Mouse (Mus musculus): ENCODE results near the gene Sema4f.

Sema4f gene

DNA sequence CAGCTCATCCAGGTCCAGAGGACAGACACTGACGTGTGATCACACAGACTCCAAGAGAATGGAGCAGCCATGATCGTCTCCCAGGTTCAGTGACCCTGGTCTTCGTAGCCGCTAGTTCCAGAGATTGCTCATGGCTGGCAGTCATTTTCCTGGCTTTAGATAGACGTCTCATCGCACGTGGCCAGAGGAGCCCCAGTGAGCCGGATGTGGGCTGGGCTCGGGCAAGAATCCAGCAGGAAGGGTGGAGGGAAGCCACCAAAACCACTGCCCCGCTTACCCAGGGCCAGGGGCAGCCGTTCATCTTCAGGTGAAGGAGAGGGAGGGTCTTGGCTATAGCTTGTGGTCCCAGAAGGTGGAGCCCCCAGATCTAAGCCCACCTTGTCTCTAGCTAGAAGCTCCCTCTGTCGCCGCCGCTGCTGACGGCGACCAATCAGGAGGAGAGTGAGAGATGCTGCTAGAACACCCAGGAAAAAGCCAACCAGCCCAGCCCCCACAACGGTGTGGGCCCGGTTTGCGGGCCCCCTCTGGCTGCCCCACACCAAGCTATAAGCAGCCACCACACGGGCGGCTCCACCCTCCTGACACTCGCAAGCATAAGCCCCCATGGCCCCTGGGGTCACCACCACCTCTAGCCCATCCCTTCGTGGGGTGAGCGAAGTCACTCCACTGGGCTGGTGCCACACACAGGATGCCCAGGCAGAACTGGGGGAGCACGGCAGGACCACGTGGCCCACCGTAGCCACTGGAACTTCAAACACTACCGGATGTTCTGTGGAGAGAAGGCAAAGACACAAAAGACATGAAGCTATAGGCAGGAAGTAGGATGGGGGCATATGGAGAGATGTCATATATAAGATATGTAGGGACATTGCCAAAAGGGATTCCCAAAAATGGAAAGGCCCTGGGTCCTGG is 26.0 kb downstream of the Sema4f start:
- DNase-seq: peak in 1 of 2 experiments; percentile 32

DNA sequence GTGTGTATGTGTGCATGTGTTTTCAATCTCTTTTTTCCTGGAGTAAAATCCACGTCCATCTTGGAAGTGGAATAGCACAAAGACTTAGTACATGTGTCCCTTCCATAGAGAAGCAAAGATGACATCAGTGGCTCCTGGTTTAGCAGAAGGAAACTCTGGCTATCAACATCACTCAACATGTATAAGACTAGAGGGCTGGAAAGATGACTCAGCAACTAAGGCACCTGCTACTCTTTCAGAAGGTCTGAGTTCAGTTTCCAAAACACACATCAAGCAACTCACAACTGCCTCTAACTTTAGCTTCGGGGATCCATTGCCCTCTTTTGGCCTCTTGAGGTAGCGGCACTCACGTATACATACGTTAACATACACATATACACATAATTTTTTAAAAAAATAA is 28.3 kb downstream of the Sema4f start:
- DNase-seq: no peak

DNA sequence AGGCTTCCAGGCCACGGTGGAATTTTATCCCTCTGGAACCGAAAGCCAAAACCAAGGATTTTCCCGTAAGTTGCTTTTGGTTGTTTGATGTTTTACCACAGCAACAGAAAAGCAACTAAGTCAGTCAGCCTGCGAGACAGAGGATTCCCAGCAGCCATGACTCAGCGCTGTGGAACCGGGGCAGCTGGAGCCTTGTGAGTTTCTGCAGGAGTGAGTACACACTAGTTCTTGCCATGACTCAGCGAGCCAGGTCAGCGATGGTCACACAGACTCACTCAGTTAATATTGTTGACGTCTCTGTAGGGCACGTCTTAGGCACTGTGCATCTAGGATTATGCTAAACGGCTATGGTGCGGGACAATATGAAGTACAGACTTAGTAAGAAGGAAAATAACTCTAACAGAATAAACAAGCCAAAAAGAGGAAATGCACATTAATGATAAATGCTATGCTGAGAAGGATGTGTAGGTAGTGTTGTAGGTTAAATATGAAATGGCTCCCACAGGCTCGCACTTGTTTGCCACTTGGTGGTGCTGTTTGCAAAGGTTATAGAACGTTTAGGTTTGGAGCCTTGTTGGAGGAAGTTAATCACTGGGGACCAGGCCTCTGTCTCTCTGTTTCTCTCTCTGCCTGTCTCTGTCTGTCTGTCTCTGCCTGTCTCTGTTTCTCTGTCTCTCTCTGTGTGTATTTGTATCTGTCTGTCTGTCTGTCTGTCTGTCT is 30.3 kb downstream of the Sema4f start:
- DNase-seq: peak in 1 of 2 experiments; percentile 67

DNA sequence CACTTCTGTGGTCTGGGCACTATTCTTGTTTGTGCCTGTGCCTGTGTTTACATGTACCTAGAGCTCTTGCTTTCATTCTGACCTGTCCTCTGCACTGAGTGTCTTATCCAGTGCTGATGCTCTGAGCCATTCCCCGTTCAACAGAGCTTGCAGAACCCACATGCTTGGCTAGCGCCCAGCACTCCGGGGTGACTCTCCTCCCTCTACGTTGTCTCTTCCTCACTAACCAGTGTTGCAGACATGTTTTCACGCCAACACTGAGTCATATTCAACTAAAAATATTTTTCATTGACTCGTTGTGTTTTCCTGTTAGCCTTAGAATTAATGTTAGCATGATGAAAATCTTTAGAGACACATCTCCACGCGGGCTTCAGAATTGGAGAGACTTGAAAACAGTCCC is 31.5 kb downstream of the Sema4f start:
- DNase-seq: peak in 1 of 2 experiments; percentile 20

DNA sequence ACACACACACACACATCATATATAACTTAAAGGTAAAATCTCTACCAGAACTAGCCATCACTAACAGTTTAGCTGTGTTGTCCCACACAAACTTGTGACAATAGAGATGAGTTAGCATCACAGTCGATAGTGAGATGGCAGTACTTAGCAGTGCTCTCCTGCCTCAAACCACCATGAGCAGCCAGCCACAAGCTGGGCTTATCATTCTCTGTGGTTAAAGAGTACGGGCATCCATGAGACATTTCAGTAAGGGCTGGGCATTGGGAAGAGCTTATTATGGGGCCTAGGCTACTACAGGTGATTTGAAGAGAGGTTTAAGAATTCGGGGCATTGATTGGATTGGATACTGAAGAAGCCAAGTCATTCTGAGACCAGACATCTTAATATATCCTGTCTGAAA is 32.6 kb downstream of the Sema4f start:
- DNase-seq: no peak

DNA sequence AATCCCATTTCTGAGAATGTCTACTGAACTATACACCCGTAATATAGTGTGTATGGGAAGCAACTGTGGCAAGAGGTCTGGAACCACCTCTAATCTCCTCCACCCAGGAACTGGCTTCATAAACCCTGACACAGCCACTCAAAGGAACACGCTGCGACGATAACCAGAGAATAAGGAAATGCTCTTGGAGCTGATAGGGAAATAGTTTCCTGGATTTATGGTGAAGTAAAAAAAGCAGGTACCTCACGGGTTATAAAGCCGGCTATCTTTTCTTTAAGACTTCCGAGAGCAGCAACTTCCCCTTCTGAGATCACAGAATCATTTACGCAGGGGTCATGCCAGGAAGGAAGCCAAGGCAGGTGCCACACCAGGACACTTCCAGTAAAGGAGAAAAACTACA is 37.0 kb downstream of the Sema4f start:
- no peak for DNase-seq

DNA sequence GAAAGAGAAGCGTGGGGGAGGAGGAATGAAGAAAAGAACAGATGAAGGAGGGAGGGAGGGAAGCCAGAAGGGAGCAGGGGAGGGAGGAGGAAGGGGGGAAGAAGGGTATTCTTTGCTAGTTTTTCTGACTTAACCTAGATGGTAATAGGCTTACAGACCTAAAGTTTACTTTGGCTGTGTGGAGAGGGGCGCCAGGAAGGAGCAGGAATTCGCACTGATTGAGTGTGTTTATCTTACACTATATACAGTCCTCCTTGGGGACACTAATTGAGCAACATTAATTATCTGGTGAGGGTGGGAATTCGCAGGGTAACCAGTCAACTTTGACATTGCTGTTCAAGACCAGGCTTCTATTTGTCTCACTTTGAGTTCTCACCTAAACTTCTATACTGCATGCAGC is 40.8 kb downstream of the Sema4f start:
- no peak for DNase-seq

DNA sequence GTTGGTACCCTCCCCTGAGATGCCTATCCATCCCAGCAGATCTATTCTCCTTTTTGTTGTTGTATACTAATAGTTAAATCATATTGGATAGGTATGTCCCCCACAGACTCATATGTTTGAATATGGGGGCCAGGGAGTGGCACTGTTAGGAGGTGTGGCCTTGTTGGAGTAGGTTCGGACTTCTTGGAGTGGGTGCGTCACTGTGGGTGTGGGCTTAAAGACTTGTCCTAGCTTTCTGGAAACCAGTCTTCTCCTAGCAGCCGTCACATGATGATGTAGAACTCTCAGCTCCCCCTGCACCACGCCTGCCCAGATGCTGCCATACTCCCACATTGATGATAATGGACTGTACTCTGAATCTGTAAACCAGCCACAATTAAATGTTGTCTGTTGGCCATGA is 41.3 kb downstream of the Sema4f start:
- no peak for DNase-seq

DNA sequence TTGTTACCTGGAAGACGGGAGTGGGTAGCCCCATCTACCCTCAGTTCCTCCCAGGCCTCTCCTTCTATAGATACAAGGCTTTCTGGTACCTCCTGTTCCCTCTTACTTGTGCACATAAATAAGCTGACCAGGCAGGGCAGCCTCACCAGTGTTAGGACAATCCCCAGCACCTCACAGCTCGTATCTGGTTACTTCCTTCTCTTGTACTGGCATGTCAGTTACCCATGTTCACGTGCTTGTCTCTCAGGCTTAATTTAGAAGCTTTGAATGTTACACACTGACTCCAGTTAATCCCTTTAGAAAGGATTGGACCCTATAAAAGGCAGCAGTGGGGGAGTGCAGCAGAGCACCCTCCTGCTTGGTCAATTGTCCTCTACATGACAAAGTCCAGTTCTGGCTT is 42.3 kb downstream of the Sema4f start:
- no peak for DNase-seq

DNA sequence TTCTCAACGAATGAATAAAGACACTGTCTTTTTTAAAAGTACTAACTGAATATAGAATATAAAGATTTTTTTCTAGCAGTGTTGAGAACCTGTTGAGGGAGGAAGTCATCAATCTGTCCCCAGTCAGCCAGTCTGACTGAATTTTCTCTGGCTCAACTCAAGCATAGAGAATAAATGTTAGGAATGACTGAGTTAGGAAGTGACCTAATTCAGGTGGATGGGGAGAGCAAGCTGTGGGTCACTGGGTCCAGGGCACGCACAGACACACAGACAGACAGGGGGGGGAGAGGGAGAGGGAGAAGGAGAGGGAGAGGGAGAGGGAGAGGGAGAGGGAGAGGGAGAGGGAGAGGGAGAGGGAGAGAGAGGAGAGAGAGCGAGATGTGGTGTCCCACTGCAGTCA is 46.2 kb downstream of the Sema4f start:
- DNase-seq: no peak

DNA sequence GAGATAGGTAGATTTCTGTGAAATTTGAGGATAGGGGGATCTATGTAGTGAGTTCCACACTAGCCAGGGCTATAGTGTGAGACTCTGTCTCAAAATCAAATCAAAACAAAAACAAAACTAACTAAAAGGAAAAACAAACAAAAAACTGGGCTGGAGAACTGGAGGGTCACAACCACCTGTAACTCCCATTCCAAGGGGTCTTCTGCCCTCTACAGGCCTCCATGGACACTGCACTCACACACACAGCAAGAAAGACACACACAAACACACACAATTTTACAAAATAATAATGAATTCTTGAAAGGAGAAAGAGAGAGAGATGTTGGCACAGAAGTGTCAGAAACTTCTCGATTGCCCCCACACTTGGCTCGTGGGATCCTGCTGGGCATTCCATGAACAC is 47.0 kb downstream of the Sema4f start:
- DNase-seq: peak in 1 of 2 experiments; percentile 31

DNA sequence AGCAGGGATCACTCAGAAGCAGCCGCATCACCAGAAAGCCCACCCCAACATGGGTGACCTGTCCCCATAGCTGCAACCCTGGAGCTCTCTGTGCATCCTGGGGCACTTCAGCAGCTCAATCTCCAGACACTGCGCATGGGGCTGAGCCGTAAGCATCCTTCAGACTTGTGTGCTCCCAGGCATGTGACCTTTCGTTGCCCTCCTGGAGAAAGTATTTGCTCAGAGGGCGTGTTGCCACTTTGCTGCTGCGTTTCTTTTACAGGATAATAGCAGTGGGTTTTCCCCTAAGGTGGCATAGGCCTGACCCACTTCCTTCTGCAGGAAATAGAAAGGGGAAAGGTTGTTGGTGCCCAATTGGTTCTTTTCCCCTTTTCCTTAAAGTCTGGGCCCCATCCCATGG is 48.1 kb downstream of the Sema4f start:
- DNase-seq: no peak

DNA sequence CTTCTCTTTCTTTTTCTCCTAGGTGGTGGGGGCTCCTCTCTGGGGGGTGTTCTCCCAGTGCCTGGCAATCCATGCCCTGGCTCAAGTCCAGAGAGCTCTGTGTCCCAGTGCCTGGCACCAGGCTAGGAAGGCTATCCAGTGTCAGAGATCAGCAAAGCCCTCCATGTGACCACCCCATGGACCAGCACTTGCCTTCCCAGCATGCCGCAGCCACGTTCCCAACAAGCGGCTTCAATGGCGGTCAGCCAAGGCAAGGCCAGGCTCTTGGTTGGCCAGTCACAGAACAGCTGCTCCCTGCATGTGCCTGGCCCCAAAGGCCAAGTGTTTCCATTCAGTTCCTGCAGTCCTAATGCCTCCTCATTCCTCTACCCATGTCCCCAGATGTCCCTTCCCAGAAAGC is 53.2 kb downstream of the Sema4f start:
- peak; percentile 37 to 61 for DNase-seq

DNA sequence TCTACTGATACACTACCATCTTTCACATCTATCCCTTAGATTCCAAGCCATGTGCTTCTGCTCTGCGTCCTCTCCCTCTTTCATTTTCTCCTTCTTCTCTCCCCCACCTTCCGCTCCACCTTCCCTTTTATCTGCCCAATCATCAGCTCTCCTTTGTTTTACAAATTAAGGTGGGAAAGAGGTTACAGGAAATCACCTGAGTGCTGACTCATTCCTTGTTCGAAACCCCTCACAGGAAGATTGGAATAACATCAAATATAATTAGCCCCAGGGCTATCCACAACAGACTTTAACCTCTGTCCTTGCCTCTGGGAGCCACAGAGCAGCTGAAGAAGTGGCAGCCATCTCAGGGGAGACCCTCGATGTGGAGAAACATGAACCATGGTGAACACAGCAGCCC is 53.7 kb downstream of the Sema4f start:
- DNase-seq: no peak

DNA sequence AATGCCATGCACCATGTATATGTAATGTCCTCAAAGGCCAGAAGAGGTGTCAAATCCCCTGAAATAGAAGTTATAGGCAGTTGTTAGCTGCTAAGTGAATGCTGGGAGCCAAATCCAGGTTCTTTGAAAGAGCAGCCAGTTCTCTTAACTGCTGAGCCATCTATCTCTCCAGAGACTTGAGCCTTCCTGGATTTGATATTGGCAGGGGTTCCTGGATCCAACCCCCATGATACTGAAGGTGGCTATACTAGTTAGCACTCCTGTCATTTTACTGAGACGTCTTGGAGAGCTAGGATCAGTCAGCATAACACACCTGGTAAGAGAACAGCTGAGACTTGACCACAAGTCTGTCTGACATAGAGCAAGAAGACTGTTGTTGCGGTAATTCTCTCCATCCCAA is 54.1 kb downstream of the Sema4f start:
- DNase-seq: no peak

DNA sequence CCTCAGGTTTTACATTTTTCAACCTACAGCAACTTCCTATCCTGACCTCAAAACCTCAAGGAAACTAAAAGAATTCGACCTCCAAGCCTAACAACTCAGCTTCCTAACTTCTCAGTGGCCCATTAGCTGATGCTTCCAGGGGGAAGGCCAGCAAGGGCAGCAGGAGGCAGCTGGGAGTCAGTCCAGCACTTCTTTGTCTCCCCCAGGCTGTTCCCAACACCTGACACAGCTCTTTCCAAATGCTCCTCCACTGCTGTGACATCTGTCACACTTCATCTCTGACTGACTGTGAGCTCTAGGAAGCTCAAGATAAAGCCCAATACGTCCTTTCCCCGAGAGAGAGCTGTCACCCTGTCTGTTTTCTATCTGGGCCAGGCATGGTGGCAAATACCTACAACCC is 55.0 kb downstream of the Sema4f start:
- no peak for DNase-seq

DNA sequence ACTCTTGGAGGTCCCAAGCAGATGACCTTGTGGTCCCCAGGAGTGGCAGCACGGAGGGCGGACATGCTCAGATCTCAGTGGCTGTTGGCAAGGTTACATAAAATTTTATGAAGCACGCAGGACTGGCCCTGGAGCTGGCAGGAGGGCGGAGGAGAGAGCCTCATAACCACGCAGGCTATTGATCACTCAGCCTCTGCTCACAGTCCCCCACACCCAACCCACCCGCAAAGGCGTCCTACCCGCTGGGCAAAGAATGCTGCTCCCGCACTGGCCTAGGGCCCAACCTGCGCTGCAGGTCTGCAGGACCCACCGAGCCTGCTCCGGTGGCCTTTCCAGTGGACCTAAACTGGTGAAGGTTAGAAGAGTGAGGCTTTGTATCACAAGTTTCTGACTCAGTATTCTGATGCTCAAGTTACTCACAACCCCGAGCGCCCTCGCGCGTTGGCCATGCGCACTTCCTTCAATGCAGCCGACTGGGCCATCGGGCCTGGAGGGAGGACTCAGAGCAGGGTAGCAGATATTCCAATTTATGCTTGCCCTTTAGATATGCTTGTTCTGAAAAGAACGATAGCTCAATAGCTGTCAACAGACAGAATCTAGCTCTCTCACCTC is 58.0 kb downstream of the Sema4f start:
- DNase-seq: peak; percentile 61 to 76

DNA sequence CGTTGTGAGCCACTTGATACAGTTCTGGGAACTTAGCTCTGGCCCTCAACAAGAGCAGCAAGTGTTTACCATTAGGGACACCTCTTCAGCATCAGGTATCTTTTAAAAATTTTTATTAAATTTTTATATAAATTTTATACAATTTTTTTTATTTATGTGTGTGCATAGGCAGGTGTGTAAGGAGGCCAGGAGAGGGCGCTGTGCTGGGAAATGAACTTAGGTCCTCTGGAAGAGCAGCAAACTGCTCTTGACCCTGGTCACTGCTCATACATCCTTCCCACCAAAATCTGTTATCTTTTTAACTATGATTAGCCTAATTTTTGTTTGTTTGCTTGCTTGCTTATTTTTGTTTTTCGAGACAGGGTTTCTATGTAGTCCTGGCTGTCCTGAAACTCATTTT is 58.8 kb downstream of the Sema4f start:
- peak in 1 of 2 experiments; percentile 32 for DNase-seq

DNA sequence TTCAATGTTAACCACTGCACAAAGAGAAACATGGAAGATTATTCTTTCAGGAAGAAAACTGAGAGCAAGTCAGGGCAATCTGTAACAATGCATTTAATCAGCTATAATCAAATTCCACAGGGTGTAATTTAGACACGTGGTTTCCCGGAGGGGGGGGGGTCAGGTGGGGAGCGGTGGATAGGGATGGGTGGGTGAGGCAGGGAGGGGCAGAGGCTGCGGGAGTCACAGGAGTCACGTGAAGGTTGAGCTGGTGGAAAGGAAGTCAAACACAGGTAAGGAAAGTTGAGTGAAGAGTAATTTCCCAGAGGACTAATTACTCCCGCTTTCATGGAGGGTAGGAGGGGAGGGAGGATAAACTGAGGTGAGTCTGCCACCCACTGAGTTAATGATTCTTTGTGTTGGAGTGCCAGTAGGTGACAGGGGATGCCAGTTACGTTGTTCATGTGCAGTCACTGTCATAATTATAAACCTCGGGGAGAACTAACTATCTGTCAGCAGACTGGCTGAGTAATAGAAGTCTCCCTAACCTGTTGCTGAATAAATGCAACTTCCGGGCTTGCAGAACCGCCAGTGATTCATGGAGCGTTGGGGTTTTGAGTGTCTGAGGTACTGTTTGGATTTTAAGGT is 60.0 kb downstream of the Sema4f start:
- DNase-seq: no peak

DNA sequence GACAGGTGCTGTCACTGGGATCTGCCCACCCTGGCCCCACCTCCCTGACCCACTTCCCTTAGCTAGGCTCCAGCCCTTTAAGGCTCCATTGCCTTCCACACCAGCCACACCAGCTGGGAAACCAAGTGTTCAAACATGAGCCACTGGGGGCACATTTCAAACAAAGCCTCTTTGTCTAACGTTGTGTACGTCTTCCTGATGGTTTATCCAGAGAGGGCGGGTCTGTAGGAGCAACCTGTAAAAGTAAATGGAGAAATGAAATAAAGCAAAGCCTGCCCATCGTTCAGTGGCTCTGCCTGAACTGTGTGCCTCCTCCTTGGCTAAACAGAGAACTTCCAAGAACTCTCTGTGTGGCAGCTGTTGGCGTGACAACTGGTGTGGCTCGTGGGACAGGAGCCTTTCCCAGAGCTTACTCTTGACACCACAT is 64.0 kb downstream of the Sema4f start:
- DNase-seq: no peak

DNA sequence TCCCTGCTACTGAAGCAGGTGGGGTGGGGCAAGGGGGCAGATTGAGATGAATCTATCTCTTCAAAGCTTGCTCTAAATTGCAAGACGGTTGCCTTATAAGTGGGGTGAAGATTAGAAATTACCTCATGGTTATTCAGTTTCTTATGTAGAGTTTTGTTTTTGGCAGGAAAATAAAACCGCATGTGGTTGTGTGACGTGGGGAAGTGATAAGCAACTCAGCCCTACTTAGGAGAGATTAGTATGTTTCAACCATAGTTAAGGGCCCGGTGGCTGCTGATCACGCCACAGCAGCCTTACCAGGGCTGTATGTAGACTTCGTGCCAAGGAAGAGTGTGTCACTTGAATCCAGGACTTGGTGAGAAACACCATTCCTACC is 67.2 kb downstream of the Sema4f start:
- no peak for DNase-seq

DNA sequence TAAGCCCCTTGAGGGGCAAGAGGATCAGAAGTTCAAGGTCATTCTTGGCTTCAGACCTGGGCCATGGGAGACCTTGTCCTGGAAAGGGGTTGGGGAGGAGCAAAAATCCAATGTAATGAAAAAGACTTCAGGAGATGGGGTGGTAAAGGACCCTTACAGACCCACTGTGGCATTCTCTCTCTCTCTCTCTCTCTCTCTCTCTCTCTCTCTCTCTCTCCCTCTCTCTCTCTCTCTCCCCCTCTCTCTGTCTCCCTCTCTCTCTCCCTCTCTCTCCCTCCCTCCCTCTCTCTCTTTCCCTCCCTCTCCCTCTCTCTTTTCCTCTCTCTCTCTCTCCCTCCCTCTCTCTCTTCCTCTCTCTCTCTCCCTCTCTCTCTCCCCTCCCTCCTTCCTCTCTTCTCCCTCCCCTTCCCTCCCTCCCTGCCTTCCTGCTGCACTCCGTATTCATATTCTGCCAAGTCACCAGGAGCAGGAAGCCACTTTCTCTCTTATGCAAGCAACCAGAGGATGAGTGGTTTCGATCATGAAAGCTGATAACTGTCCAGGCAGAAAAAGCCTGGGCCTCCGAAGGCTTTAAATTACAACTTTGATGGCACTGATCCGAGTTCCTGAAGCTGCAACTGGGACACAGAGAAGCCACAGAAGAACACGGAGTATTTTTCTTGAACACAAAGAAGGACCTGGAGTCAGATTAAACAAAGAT is 67.8 kb downstream of the Sema4f start:
- no peak for DNase-seq

DNA sequence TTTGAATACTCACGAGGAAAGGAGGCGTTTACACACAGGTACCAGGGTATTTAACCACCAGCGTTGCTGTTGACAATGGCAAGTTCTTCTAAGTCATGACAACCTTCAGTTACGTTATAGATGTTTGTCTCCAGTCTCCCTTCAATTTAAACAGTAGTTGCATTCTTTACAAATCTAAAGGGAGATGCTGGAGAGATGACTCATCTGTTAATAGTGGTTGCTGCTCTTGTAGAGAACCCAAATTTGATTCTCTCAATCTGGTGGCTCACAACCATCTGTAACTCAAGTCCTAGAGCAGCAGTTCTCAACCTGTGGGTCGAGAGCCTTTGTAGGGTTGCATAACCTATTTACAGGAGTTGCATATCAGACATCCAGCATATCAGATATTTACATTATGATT is 71.1 kb downstream of the Sema4f start:
- no peak for DNase-seq

Data from cerebellum, postnatal 25 days (tissue).